Mouse (Mus musculus): ENCODE data around the gene Fzd10. TPM values are rescaled to one million over a fixed set of nuclear protein-coding genes. Genes with fewer than 3 reads are reported as not detected.

The Fzd10 gene
- total and polyA plus RNA-seq, 2 experiments: not detected

DNA sequence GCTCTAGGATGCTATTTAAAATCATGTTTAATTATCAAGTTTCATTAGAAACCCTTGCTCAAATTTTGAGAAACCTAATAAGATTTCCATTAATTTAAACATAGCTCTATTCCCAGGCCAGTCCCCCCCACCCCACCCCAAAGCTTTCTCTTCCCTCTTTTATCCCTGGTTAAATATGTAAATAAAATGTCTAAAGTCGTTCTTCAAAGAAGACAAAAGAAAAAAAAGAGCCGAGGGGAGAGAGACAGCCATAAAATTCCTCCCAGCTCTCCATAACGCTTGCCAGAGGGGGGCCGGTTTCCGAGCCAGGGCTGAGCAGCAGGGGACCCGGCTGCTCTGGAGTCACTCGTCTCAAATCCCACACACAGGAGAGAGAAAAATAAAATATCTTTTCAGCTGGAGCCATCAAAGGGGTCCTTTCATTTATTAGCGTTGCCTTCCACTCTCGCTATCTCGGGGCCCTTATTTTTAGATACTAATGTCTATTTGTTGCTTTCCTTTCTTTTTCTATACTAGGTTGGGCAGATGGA, 2.4 kb upstream of the Fzd10 start:
- Histone ChIP-seq H3K36me3 (ENCODE audit: control insufficient read depth, insufficient read depth, low read length) (no peaks in the 10 kb centered on the region), H3K79me2 (ENCODE audit: control insufficient read depth, insufficient read depth, low read length) (no peaks in the 10 kb centered on the region), H3K27me3 (ENCODE audit: control insufficient read depth, insufficient read depth, low read length) (peaks cover 10% of the 10 kb centered on the region), H3K9ac (ENCODE audit: low read depth, low read length) (no peak overlapping the region), H3K4me1 (ENCODE audit: control insufficient read depth, insufficient read depth, low read length) (no peaks in the 10 kb centered on the region), H3K27ac (replicated peaks; ENCODE audit: insufficient read depth, low read depth, low read length) (no peak overlapping the region), H3K4me3 (ENCODE audit: insufficient read depth, low read depth, low read length) (no peak overlapping the region)
- TF ChIP-seq CTCF (IDR thresholded peaks at IDR 0.05; ENCODE audit: low read depth, low read length) (no peak), POLR2A (IDR thresholded peaks at IDR 0.05; ENCODE audit: extremely low read depth, insufficient read depth, low read length) (no peak)
- no peak for DNase-seq (ENCODE audit: extremely low read depth, low read depth, low spot score)
- 5% methylated on average over 10 of the region's 10 CpGs for WGBS

DNA sequence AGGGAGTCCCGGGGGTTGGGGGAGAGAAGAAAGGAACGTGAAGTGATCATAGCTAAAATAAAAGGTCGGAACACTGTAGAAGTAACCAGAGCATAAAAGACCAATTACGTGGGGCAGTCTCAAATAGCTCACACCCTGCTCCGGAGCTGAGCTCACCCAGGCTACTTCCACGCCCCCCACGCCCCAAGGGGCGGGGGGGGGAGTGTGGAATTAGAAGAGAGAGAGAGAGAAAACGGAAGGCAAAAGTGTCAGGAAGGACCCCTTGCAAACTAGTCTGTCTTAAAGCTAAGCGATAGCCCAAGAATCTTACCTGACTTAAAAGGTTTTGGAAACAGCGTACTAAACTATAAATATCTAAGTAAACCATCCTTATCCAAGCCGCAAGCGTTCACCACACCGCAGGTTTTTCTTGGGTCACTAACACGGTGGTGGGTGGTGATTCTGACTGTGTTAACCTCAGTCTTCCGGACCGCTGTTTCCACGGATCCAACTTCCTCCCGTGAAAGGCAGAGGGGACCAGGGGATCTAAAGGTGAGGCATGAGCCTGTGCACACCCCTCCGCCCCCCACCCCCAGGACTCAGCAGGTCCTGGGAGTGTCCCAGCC, 1.8 kb upstream of the Fzd10 start:
- Histone ChIP-seq H3K9ac (ENCODE audit: low read depth, low read length) (no peak overlapping the region), H3K27me3 (ENCODE audit: control insufficient read depth, insufficient read depth, low read length) (peaks cover 10% of the 10 kb centered on the region), H3K79me2 (ENCODE audit: control insufficient read depth, insufficient read depth, low read length) (no peaks in the 10 kb centered on the region), H3K4me3 (ENCODE audit: insufficient read depth, low read depth, low read length) (no peak overlapping the region), H3K27ac (replicated peaks; ENCODE audit: insufficient read depth, low read depth, low read length) (no peak overlapping the region), H3K36me3 (ENCODE audit: control insufficient read depth, insufficient read depth, low read length) (no peaks in the 10 kb centered on the region), H3K4me1 (ENCODE audit: control insufficient read depth, insufficient read depth, low read length) (no peaks in the 10 kb centered on the region)
- no peak for DNase-seq (ENCODE audit: extremely low read depth, low read depth, low spot score)
- under 1% methylated on average over 20 of the region's 20 CpGs for WGBS
- TF ChIP-seq POLR2A (IDR thresholded peaks at IDR 0.05; ENCODE audit: extremely low read depth, insufficient read depth, low read length) (no peak), CTCF (IDR thresholded peaks at IDR 0.05; ENCODE audit: low read depth, low read length) (no peak)

DNA sequence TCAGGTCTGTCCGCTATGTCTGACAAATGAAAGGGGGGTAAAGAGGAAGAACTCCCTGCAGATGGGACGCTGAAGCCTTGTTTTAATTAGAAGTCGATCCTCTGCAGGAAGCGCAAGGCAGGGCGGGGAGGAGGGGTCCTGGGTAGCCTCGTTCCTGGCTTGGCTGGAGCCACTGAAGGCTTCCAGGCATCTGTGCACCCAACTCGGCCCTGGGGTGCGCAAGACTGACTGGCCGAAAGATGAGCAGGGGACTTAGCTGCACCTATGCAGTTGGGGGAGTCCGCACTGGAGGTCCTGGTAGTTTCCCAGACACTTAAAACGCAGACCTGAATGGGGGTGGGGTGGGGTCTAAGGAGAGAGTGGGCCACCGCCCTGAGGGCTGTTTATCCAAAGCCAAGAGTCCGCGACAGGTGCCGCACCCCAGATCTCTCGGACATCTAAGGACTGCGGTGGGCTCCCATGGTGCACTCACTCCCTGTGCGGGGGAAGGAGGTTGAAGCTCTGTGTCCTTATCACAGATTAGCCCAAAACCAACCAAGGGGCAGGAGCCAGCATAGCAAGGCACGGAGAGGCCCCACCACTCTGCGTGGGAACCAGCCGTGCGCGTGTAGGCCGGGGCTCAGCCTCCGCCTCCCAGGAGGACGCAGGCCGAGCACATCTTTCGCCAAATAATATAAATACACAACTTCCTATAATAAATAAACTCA, 1.1 kb upstream of the Fzd10 start:
- H3K9ac ChIP-seq (ENCODE audit: low read depth, low read length): no peak overlapping the region
- no peak overlapping the region for H3K27ac ChIP-seq (replicated peaks; ENCODE audit: insufficient read depth, low read depth, low read length)
- DNase-seq (ENCODE audit: extremely low read depth, low read depth, low spot score): no peak
- no peaks in the 10 kb centered on the region for H3K4me1 ChIP-seq (ENCODE audit: control insufficient read depth, insufficient read depth, low read length)
- 3% methylated on average over 28 of the region's 28 CpGs for WGBS
- no peak for TF ChIP-seq CTCF (IDR thresholded peaks at IDR 0.05; ENCODE audit: low read depth, low read length)
- no peak for TF ChIP-seq POLR2A (IDR thresholded peaks at IDR 0.05; ENCODE audit: extremely low read depth, insufficient read depth, low read length)
- peaks cover 10% of the 10 kb centered on the region for H3K27me3 ChIP-seq (ENCODE audit: control insufficient read depth, insufficient read depth, low read length)
- no peak overlapping the region for H3K4me3 ChIP-seq (ENCODE audit: insufficient read depth, low read depth, low read length)
- no peaks in the 10 kb centered on the region for H3K36me3 ChIP-seq (ENCODE audit: control insufficient read depth, insufficient read depth, low read length)
- no peaks in the 10 kb centered on the region for H3K79me2 ChIP-seq (ENCODE audit: control insufficient read depth, insufficient read depth, low read length)

DNA sequence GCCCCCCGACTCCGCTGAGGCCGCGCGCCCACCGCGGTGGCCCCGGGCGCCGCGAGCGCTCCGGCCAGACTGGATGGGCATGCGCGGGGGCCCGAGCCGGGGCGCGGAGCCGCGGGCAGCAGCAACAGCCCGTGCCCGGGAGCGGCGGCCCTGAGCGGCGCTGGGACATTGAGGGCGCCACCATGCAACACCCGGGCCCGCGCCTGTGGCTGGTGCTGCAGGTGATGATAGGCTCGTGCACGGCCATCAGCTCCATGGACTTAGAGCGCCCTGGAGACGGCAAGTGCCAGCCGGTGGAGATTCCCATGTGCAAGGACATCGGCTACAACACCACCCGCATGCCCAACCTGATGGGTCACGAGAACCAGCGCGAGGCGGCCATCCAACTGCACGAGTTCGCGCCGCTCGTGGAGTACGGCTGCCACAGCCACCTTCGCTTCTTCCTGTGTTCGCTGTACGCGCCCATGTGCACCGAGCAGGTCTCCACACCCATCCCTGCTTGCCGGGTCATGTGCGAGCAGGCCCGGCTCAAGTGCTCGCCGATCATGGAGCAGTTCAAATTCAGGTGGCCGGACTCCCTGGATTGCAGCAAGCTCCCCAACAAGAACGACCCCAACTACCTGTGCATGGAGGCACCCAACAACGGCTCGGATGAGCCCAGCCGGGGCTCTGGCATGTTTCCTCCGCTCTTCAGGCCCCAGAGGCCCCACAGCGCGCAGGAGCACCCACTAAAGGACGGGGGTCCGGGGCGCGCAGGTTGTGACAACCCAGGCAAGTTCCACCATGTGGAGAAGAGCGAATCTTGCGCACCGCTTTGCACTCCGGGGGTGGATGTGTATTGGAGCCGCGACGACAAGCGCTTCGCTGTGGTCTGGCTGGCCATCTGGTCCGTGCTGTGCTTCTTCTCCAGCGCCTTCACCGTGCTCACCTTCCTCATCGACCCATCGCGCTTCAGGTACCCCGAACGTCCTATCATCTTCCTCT, 684 bp downstream of the Fzd10 start:
- peaks cover 10% of the 10 kb centered on the region for H3K27me3 ChIP-seq (ENCODE audit: control insufficient read depth, insufficient read depth, low read length)
- H3K9ac ChIP-seq (ENCODE audit: low read depth, low read length): no peak overlapping the region
- TF ChIP-seq POLR2A (IDR thresholded peaks at IDR 0.05; ENCODE audit: extremely low read depth, insufficient read depth, low read length) (no peak), CTCF (IDR thresholded peaks at IDR 0.05; ENCODE audit: low read depth, low read length) (no peak)
- no peaks in the 10 kb centered on the region for H3K4me1 ChIP-seq (ENCODE audit: control insufficient read depth, insufficient read depth, low read length)
- DNase-seq (ENCODE audit: extremely low read depth, low read depth, low spot score): no peak
- no peak overlapping the region for H3K27ac ChIP-seq (replicated peaks; ENCODE audit: insufficient read depth, low read depth, low read length)
- WGBS: 1% methylated on average over 87 of the region's 87 CpGs
- H3K36me3 ChIP-seq (ENCODE audit: control insufficient read depth, insufficient read depth, low read length): no peaks in the 10 kb centered on the region
- H3K79me2 ChIP-seq (ENCODE audit: control insufficient read depth, insufficient read depth, low read length): no peaks in the 10 kb centered on the region
- H3K4me3 ChIP-seq (ENCODE audit: insufficient read depth, low read depth, low read length): peak overlapping the region; percentile 14; the same call in 1 of the 2 replicates

- DNase-seq (ENCODE audit: extremely low read depth, low read depth, low spot score): no peak
- no peak overlapping the region for H3K27ac ChIP-seq (replicated peaks; ENCODE audit: insufficient read depth, low read depth, low read length)
- WGBS: 60% methylated on average over 1 of the region's 1 CpGs
- TF ChIP-seq POLR2A (IDR thresholded peaks at IDR 0.05; ENCODE audit: extremely low read depth, insufficient read depth, low read length) (no peak), CTCF (IDR thresholded peaks at IDR 0.05; ENCODE audit: low read depth, low read length) (no peak)
- H3K9ac ChIP-seq (ENCODE audit: low read depth, low read length): no peak overlapping the region
- H3K4me1 ChIP-seq (ENCODE audit: control insufficient read depth, insufficient read depth, low read length): no peaks in the 10 kb centered on the region
- H3K4me3 ChIP-seq (ENCODE audit: insufficient read depth, low read depth, low read length): no peak overlapping the region
- no peaks in the 10 kb centered on the region for H3K79me2 ChIP-seq (ENCODE audit: control insufficient read depth, insufficient read depth, low read length)
- H3K36me3 ChIP-seq (ENCODE audit: control insufficient read depth, insufficient read depth, low read length): no peaks in the 10 kb centered on the region
- peaks cover 8% of the 10 kb centered on the region for H3K27me3 ChIP-seq (ENCODE audit: control insufficient read depth, insufficient read depth, low read length)
Measured at GRCm38 (mm10) chr5:128603693-128604092, 3.0 kb downstream of the Fzd10 start.

Data from liver, adult 2 months (tissue).